Mouse (Mus musculus) regulatory T cell (primary cell): ENCODE results near the gene Vmn1r222.
"Not testable (repeated sequence)": the region's sequence is repeated elsewhere in the genome, so short reads cannot be mapped to it uniquely, and the experiment has no call there.

Experiments used
- in situ Hi-C: fragments of 300-600 bp; cut with MboI, MseI; formaldehyde crosslinking; loops from one replicate; pipeline ENCODE4 v1.15.1; 2025; ENCODE audit warnings: high pct_unique_total_duplicates

The Vmn1r222 gene

GRCm38 (mm10) chr13:23235847-23236246 lies at the start of gene Vmn1r222:
Gene Vmn1r222, minus strand, starts transcription at chr13:23235947.
- in situ Hi-C loops: not testable (repeated sequence)

GRCm38 (mm10) chr13:23285191-23285920 lies 49.6 kb upstream of the Vmn1r222 start:
- in situ Hi-C loops: loop anchor here (25.0 kb wide), 1 partner anchor 1423 kb away; no protein-coding TSS in a partner anchor

- in situ Hi-C loops: loop anchor here (25.0 kb wide), 1 partner anchor 1418 kb away; no protein-coding TSS in a partner anchor
These were observed 44.2 kb upstream of the Vmn1r222 start for GRCm38 (mm10) chr13:23279992-23280391.

GRCm38 (mm10) chr13:23279576-23279975 lies 43.8 kb upstream of the Vmn1r222 start:
- in situ Hi-C loops: loop anchor here (25.0 kb wide), 1 partner anchor 1417 kb away; no protein-coding TSS in a partner anchor

- in situ Hi-C loops: no loop called here
These were observed 34.8 kb upstream of the Vmn1r222 start for GRCm38 (mm10) chr13:23270321-23271101.

GRCm38 (mm10) chr13:23269681-23270080 lies 33.9 kb upstream of the Vmn1r222 start:
- in situ Hi-C loops: no loop called here

GRCm38 (mm10) chr13:23269127-23269526 lies 33.4 kb upstream of the Vmn1r222 start:
- in situ Hi-C loops: not testable (repeated sequence)

GRCm38 (mm10) chr13:23268606-23269005 lies 32.9 kb upstream of the Vmn1r222 start:
- in situ Hi-C loops: not testable (repeated sequence)

GRCm38 (mm10) chr13:23258546-23259048 lies 22.9 kb upstream of the Vmn1r222 start:
- in situ Hi-C loops: no loop called here

- in situ Hi-C loops: not testable (repeated sequence)
These were observed 11.1 kb upstream of the Vmn1r222 start, which contains the start of gene Vmn1r223 for GRCm38 (mm10) chr13:23246834-23247233. Gene Vmn1r223, plus strand, starts transcription at chr13:23247134.

- in situ Hi-C loops: loop anchor here (5.0 kb wide), 1 partner anchor 1107 kb away; the partner anchor contains the start of gene Vmn1r189
These were observed 21.9 kb downstream of the Vmn1r222 start, which contains the start of gene Vmn1r221 for GRCm38 (mm10) chr13:23213827-23214226. Gene Vmn1r221, plus strand, starts transcription at chr13:23214127.

- in situ Hi-C loops: not testable (repeated sequence)
These were observed 31.9 kb downstream of the Vmn1r222 start for GRCm38 (mm10) chr13:23203885-23204284.

GRCm38 (mm10) chr13:23187875-23188274 lies 47.9 kb downstream of the Vmn1r222 start, which contains the start of gene Vmn1r220:
Gene Vmn1r220, minus strand, starts transcription at chr13:23187975.
- in situ Hi-C loops: no loop called here
